In genomic region chr2:139417506-139417905, GRCm38 (mm10) we compare ENCODE assay signal across 20 mouse cellular contexts.
DNase-seq lines count a peak whose midpoint lies in the region; ATAC-seq and TF ChIP-seq lines count a peak whose summit lies in the region.
"Had no signal": no experiment of that assay in that cellular context is flagged by ENCODE, and none has a peak within 500 bp of the region (broad histone marks: within the 10 kb centered on the region; RNA-seq: fewer than 3 reads in every experiment).

No protein-coding gene starts in this region.

- no peaks in the 10 kb centered on the region for H3K36me3 ChIP-seq in embryonic facial prominence, embryonic 11.5 days (replicated peaks; ENCODE audit: control insufficient read depth, insufficient read depth, low read depth, low read length)
- H3K36me3 ChIP-seq in embryonic facial prominence, embryonic 10.5 days (replicated peaks) = no peaks in the 10 kb centered on the region
- H3K36me3 ChIP-seq: embryonic facial prominence, embryonic 13.5 days; forebrain, embryonic 15.5 days had no signal

- no peak overlapping the region for H3K4me2 ChIP-seq in embryonic facial prominence, embryonic 11.5 days (ENCODE audit: low read depth, low read length)
- H3K4me2 ChIP-seq: embryonic facial prominence, embryonic 13.5 days; forebrain, embryonic 13.5 days; forebrain, embryonic 15.5 days had no signal

- TF ChIP-seq CTCF in lung, adult 2 months (IDR thresholded peaks at IDR 0.05; ENCODE audit: insufficient read depth, low read length) = no peak

- no peak overlapping the region for H3K27ac ChIP-seq in embryonic facial prominence, embryonic 11.5 days (replicated peaks; ENCODE audit: low read depth, low read length)
- no peak overlapping the region for H3K27ac ChIP-seq in embryonic facial prominence, embryonic 10.5 days (replicated peaks)
- H3K27ac ChIP-seq: embryonic facial prominence, embryonic 13.5 days; forebrain, embryonic 13.5 days; forebrain, embryonic 15.5 days had no signal

- H3K4me1 ChIP-seq in embryonic facial prominence, embryonic 11.5 days (ENCODE audit: control insufficient read depth, insufficient read depth, low read length) = no peaks in the 10 kb centered on the region
- peaks cover 11% of the 10 kb centered on the region; the same call in 1 of the 2 replicates for H3K4me1 ChIP-seq in embryonic facial prominence, embryonic 10.5 days
- no peaks in the 10 kb centered on the region for H3K4me1 ChIP-seq in lung, adult 2 months (ENCODE audit: control insufficient read depth, insufficient read depth, low read length)
- H3K4me1 ChIP-seq: forebrain, embryonic 13.5 days; forebrain, embryonic 15.5 days had no signal

- H3K9ac ChIP-seq in embryonic facial prominence, embryonic 11.5 days (replicated peaks; ENCODE audit: low read length) = no peak overlapping the region
- H3K9ac ChIP-seq: embryonic facial prominence, embryonic 13.5 days; forebrain, embryonic 13.5 days; forebrain, embryonic 15.5 days; forebrain, postnatal 0 days had no signal

- WGBS in embryonic facial prominence, embryonic 11.5 days = 19% methylated on average over 1 of the region's 1 CpGs
- WGBS in embryonic facial prominence, embryonic 10.5 days = 31% methylated on average over 1 of the region's 1 CpGs
- WGBS in lung, adult 2 months = 20% methylated on average over 1 of the region's 1 CpGs

- H3K27me3 ChIP-seq in embryonic facial prominence, embryonic 11.5 days (ENCODE audit: control insufficient read depth, insufficient read depth, low read length) = no peaks in the 10 kb centered on the region
- no peaks in the 10 kb centered on the region for H3K27me3 ChIP-seq in embryonic facial prominence, embryonic 10.5 days (replicated peaks; ENCODE audit: low read depth, poor library complexity, severe bottlenecking)
- H3K27me3 ChIP-seq: embryonic facial prominence, embryonic 13.5 days; forebrain, embryonic 13.5 days; forebrain, embryonic 15.5 days had no signal

- DNase-seq in embryonic facial prominence, embryonic 11.5 days (ENCODE audit: low spot score) = peak; percentile 58
- no peak for DNase-seq in embryonic facial prominence, embryonic 10.5 days (ENCODE audit: low spot score)
- DNase-seq in embryo, embryonic 10.5 days (ENCODE audit: low spot score) = peak; percentile 34
- DNase-seq in embryo, embryonic 11 days = peak; percentile 25
- DNase-seq in forelimb bud, embryonic 11.5 days (ENCODE audit: low read depth, low spot score) = peak; percentile 25
- no peak for DNase-seq in testis, postnatal 10 days (ENCODE audit: low spot score)
- DNase-seq in lung, adult 2 months = no peak
- DNase-seq: adrenal gland, adult 2 months; adrenal gland, postnatal 10 days; adrenal gland, postnatal 25 days; cerebellum, adult 11 months; cerebellum, adult 18-20 months; cerebellum, adult 8-10 months; cerebellum, adult 9-11 months; cerebellum, postnatal 14 days; cerebellum, postnatal 36 days; forebrain, postnatal 0 days had no signal

- H3K4me3 ChIP-seq in embryonic facial prominence, embryonic 11.5 days (ENCODE audit: low read depth, low read length) = no peak overlapping the region
- no peak overlapping the region for H3K4me3 ChIP-seq in embryonic facial prominence, embryonic 10.5 days
- no peak overlapping the region for H3K4me3 ChIP-seq in lung, adult 2 months (replicated peaks; ENCODE audit: extremely low read depth, low read depth, low read length)
- H3K4me3 ChIP-seq: embryonic facial prominence, embryonic 13.5 days; forebrain, embryonic 13.5 days; forebrain, embryonic 15.5 days had no signal

- ATAC-seq in embryonic facial prominence, embryonic 11.5 days (replicated peaks; ENCODE audit: insufficient number of reproducible peaks, low FRiP score, low TSS enrichment, low read depth) = no peak
- ATAC-seq: forebrain, embryonic 13.5 days; forebrain, embryonic 15.5 days; forebrain, postnatal 0 days had no signal

- no peaks in the 10 kb centered on the region for H3K9me3 ChIP-seq in embryonic facial prominence, embryonic 11.5 days (replicated peaks; ENCODE audit: control insufficient read depth, low read length)
- H3K9me3 ChIP-seq in embryonic facial prominence, embryonic 10.5 days = no peaks in the 10 kb centered on the region
- H3K9me3 ChIP-seq: embryonic facial prominence, embryonic 13.5 days; forebrain, embryonic 13.5 days; forebrain, embryonic 15.5 days had no signal

- TF ChIP-seq POLR2A in lung, adult 2 months (IDR thresholded peaks at IDR 0.05; ENCODE audit: borderline replicate concordance, extremely low read depth, low read depth, low read length) = no peak

Comparison
In these comparisons a context has a peak if more than half of its experiments do, and no peak if none do; other contexts are left out.
1. DNase-seq: peak in embryonic facial prominence, embryonic 11.5 days (single experiment), embryo, embryonic 10.5 days (single experiment), embryo, embryonic 11 days (single experiment) and forelimb bud, embryonic 11.5 days (single experiment); none in embryonic facial prominence, embryonic 10.5 days (single experiment), testis, postnatal 10 days (single experiment) and lung, adult 2 months (single experiment).